Mouse (Mus musculus) hindbrain, postnatal 0 days (tissue): Measurements from ENCODE around the gene Dusp27. TPM values are rescaled to one million over a fixed set of nuclear protein-coding genes. Genes with fewer than 3 reads are reported as not detected.

ENCODE experiments used
- ATAC-seq: fragments of 200-750 bp; cut with Nextera tagmentation; 2 replicates; pipeline ENCODE4 v1.8.0; 2017; ENCODE audit warnings: mild to moderate bottlenecking, moderate TSS enrichment, moderate library complexity
- DNase-seq: peaks from one replicate; pipeline ENCODE4 v3.0.0-alpha.2; 2015; ENCODE audit warnings: low spot score
- H3K27ac ChIP-seq: fragments of 300-500 bp; sonication (generic); 2 replicates; pipeline ENCODE4 v1.5.1; 2014; ENCODE audit warnings: mild to moderate bottlenecking
- H3K27me3 ChIP-seq: fragments of 300-500 bp; sonication (generic); 2 replicates; pipeline ENCODE4 v1.6.1; 2014; ENCODE audit warnings: low read length, mixed read lengths; ENCODE audit not compliant: insufficient read depth
- H3K36me3 ChIP-seq: fragments of 300-500 bp; sonication (generic); 2 replicates; pipeline ENCODE4 v1.6.1; 2014; ENCODE audit warnings: low read length, mixed read lengths; ENCODE audit not compliant: insufficient read depth
- H3K4me1 ChIP-seq: fragments of 300-500 bp; sonication (generic); 2 replicates; pipeline ENCODE4 v1.6.1; 2014; ENCODE audit warnings: antibody characterized with exemption, low read length, mixed read lengths; ENCODE audit not compliant: insufficient read depth
- H3K4me2 ChIP-seq: fragments of 300-500 bp; sonication (generic); 2 replicates; pipeline ENCODE4 v1.6.1; 2014; ENCODE audit warnings: low read depth, mild to moderate bottlenecking, low read length, moderate library complexity, mixed read lengths
- H3K4me3 ChIP-seq: fragments of 300-500 bp; sonication (generic); 2 replicates; pipeline ENCODE4 v1.5.1; 2014; ENCODE audit warnings: low read length
- H3K9ac ChIP-seq: fragments of 300-500 bp; sonication (generic); replicated peaks from 2 replicates; pipeline ENCODE4 v1.6.1; 2014; ENCODE audit warnings: mild to moderate bottlenecking, low read length, moderate library complexity, mixed read lengths
- H3K9me3 ChIP-seq: fragments of 300-500 bp; sonication (generic); 2 replicates; pipeline ENCODE4 v1.6.1; 2016; ENCODE audit warnings: low read length, mixed read lengths
- CTCF ChIP-seq: IDR thresholded peaks from 2 replicates; pipeline ENCODE4 v1.5.1; 2016; ENCODE audit warnings: antibody characterized with exemption, control low read depth, low read depth
- WGBS: fragments of 180-500 bp; shearing (Covaris S2); extraction: QIAGEN DNeasy Blood & Tissue Kit; methylation state at CpG from one replicate; pipeline ENCODE4 v1.1.7; 2014; 5-methylcytosine and 5-hydroxymethylcytosine counted together
- polyA plus RNA-seq: library from polyadenylated mRNA; unstranded; fragments of >200 nt; fragmentation: Nextera tagmentation; extraction: Ambion mirVana; gene quantifications from 2 replicates; pipeline ENCODE4 v1.2.1, GENCODE M21; 2015
- total RNA-seq: library from RNA; depleted of rRNA; stranded (reverse); fragments of >200 nt; gene quantifications from 2 replicates; pipeline ENCODE4 v1.2.3, GENCODE M21; 2014

Dusp27 gene
- total and polyA plus RNA-seq, 2 experiments from 2014 or later = 0.58 to 0.64 TPM

DNA sequence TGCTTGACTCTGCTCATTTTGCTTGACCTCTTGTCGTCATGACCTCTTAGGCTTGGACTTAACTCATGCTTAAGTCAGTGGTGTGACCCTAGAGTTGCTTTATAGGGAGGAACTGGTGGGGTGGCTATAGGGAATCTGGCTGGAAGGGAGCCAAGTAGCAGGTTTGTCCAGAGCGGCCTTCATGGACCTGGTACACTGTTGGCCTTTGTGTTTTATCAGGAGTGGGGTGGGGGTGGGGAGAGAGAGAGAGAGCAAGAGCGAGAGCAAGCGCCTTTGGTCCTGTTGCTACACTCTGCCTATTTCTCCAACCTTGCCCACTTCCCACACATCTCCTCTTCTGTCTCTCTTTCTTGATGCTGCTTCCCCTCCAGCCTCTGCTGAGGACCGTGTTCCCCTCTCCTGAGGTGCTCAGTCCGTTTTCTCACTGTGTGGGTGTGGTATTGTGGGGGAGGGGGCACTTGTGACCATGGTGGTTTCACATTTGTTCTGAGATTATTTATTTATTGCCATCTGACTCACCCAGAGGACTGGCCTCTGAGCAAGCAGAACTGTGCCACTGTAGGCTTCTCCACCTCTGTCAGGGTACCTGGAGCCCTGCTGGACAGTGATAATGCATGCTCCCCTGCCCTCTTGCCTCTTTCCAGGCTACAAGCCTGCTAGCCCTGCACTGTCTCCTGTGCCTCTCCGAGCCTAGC is 9.7 kb upstream of the Dusp27 start:
- Histone ChIP-seq H3K4me3 (no peak overlapping the region), H3K27me3 (no peaks in the 10 kb centered on the region), H3K9ac (no peak overlapping the region), H3K4me2 (no peak overlapping the region), H3K36me3 (no peaks in the 10 kb centered on the region), H3K9me3 (no peaks in the 10 kb centered on the region), H3K27ac (no peak overlapping the region), H3K4me1 (no peaks in the 10 kb centered on the region)
- no peak; the same call in 1 of the 2 replicates for ATAC-seq
- TF ChIP-seq CTCF = no peak
- WGBS = 80% methylated on average over 7 of the region's 7 CpGs
- DNase-seq = no peak

GRCm38 (mm10) chr1:166135091-166135740 is 7.5 kb upstream of the Dusp27 start:
- no peak for ATAC-seq
- H3K27me3 ChIP-seq = no peaks in the 10 kb centered on the region

GRCm38 (mm10) chr1:166132367-166132766 is 4.6 kb upstream of the Dusp27 start:
- WGBS = 61% methylated on average over 4 of the region's 4 CpGs
- Histone ChIP-seq H3K9ac (no peak overlapping the region), H3K4me3 (no peak overlapping the region), H3K4me1 (no peaks in the 10 kb centered on the region), H3K9me3 (no peaks in the 10 kb centered on the region), H3K27me3 (no peaks in the 10 kb centered on the region), H3K4me2 (no peak overlapping the region), H3K36me3 (no peaks in the 10 kb centered on the region), H3K27ac (no peak overlapping the region)
- DNase-seq (no peak), ATAC-seq (no peak)
- no peak for TF ChIP-seq CTCF

More at GRCm38 (mm10) chr1:166135091-166135740, 7.5 kb upstream of the Dusp27 start:
- Histone ChIP-seq H3K4me2 (no peak overlapping the region), H3K4me3 (no peak overlapping the region), H3K36me3 (no peaks in the 10 kb centered on the region), H3K27ac (no peak overlapping the region), H3K9me3 (no peaks in the 10 kb centered on the region), H3K4me1 (no peaks in the 10 kb centered on the region), H3K9ac (no peak overlapping the region)
- DNase-seq = no peak
- no peak for TF ChIP-seq CTCF
- 35% methylated on average over 5 of the region's 5 CpGs for WGBS

- Histone ChIP-seq H3K4me3 (no peak within 1 kb of the TSS), H3K27ac (no peak within 1 kb of the TSS), H3K36me3 (no peaks in the 10 kb centered on the region), H3K4me1 (no peaks in the 10 kb centered on the region), H3K27me3 (no peaks in the 10 kb centered on the region), H3K9ac (no peak within 1 kb of the TSS), H3K9me3 (no peaks in the 10 kb centered on the region), H3K4me2 (no peak within 1 kb of the TSS)
- DNase-seq (no peak), ATAC-seq (no peak)
- TF ChIP-seq CTCF = no peak
- WGBS = 81% methylated on average over 5 of the region's 5 CpGs
Observed at GRCm38 (mm10) chr1:166130224-166130860, 2.6 kb upstream of the Dusp27 start, which contains the start of gene Gpa33. TSS of gene Gpa33 (plus strand) at chr1:166130238.

DNA sequence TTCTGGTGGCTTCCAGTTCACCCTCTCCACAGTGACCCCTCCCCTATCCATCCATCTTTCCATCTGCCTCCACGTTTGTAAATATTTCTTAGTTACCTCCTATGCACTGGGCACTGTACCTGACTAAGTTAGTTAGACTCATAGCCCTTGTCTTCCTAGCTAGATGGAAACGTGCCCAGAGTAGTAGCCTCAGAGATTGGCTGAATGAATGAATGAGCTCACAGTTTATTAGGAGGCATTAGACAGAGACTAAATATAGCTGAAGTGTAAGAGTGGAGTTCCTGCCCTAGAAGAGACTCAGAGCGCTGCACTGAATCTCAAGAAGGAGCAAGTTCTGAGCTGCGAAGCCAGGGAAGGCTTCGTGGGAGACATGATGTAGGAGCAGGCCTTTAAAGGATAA is 829 bp upstream of the Dusp27 start:
- Histone ChIP-seq H3K27me3 (no peaks in the 10 kb centered on the region), H3K4me2 (no peak overlapping the region), H3K4me3 (no peak overlapping the region), H3K9me3 (no peaks in the 10 kb centered on the region), H3K9ac (no peak overlapping the region), H3K4me1 (no peaks in the 10 kb centered on the region), H3K27ac (no peak overlapping the region), H3K36me3 (no peaks in the 10 kb centered on the region)
- no peak for DNase-seq
- ATAC-seq = no peak
- TF ChIP-seq CTCF = no peak
- WGBS = 91% methylated on average over 5 of the region's 5 CpGs

DNA sequence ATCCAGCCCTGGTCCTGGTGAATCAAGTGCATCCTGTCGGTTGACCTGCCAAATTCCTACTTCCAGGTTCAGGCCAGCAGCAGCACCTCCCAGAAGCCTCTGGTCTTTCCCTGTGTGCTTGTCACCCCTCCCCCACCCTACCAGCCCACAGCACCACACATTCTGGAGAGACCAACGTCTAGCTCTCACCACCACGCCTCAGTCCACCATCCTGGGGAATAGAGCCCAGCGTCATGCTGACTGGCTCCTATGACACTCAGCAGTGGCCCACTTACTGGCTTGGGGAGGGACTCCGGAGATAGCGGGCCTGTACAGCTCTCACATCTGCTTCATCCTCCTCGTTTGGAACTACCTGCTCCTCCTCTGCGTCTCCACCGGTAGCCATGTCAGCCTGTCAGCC is 927 bp downstream of the Dusp27 start:
- ATAC-seq (no peak), DNase-seq (no peak)
- 79% methylated on average over 9 of the region's 9 CpGs for WGBS
- Histone ChIP-seq H3K27ac (no peak overlapping the region), H3K4me3 (no peak overlapping the region), H3K36me3 (no peaks in the 10 kb centered on the region), H3K4me1 (no peaks in the 10 kb centered on the region), H3K4me2 (no peak overlapping the region; the same call in 1 of the 2 replicates), H3K27me3 (no peaks in the 10 kb centered on the region), H3K9me3 (no peaks in the 10 kb centered on the region), H3K9ac (no peak overlapping the region)
- no peak for TF ChIP-seq CTCF

- Histone ChIP-seq H3K4me2 (no peak overlapping the region), H3K27ac (no peak overlapping the region), H3K36me3 (no peaks in the 10 kb centered on the region), H3K4me3 (no peak overlapping the region), H3K27me3 (no peaks in the 10 kb centered on the region), H3K9me3 (no peaks in the 10 kb centered on the region), H3K4me1 (no peaks in the 10 kb centered on the region), H3K9ac (no peak overlapping the region)
- 89% methylated on average over 6 of the region's 6 CpGs for WGBS
- DNase-seq (no peak), ATAC-seq (no peak)
- no peak for TF ChIP-seq CTCF
Observed at GRCm38 (mm10) chr1:166126290-166126689, 1.4 kb downstream of the Dusp27 start.
